Mouse (Mus musculus): ENCODE data around the gene Colec11.

The Colec11 gene

GRCm38 (mm10) chr12:28602259-28602658 is 20.9 kb downstream of the Colec11 start:
- DNase-seq (ENCODE audit: low spot score in 2 of 2) = no peak

- DNase-seq (ENCODE audit: low spot score in 2 of 2) = no peak
These were observed 24.6 kb downstream of the Colec11 start for GRCm38 (mm10) chr12:28598526-28598991.

- no peak for DNase-seq (ENCODE audit: low spot score in 2 of 2)
These were observed 25.1 kb downstream of the Colec11 start for GRCm38 (mm10) chr12:28598110-28598509.

- DNase-seq (ENCODE audit: low spot score in 2 of 2) = no peak
These were observed 25.5 kb downstream of the Colec11 start for GRCm38 (mm10) chr12:28597699-28598098.

GRCm38 (mm10) chr12:28596851-28597250 is 26.3 kb downstream of the Colec11 start:
- DNase-seq (ENCODE audit: low spot score in 2 of 2) = no peak

- no peak for DNase-seq (ENCODE audit: low spot score in 2 of 2)
These were observed 32.7 kb downstream of the Colec11 start for GRCm38 (mm10) chr12:28590428-28590827.

- peak; percentile 86 to 91 for DNase-seq (ENCODE audit: low spot score in 2 of 2)
These were observed 33.9 kb downstream of the Colec11 start for GRCm38 (mm10) chr12:28589090-28589868.

- DNase-seq (ENCODE audit: low spot score in 2 of 2) = peak; percentile 62 to 79
These were observed 35.2 kb downstream of the Colec11 start for GRCm38 (mm10) chr12:28587949-28588348.

- no peak for DNase-seq (ENCODE audit: low spot score in 2 of 2)
These were observed 39.1 kb downstream of the Colec11 start for GRCm38 (mm10) chr12:28584036-28584435.

GRCm38 (mm10) chr12:28582423-28582822 is 40.8 kb downstream of the Colec11 start, which contains the start of gene Allc:
TSS of gene Allc (minus strand) at chr12:28582523.
- DNase-seq (ENCODE audit: low spot score in 2 of 2) = no peak

- DNase-seq (ENCODE audit: low spot score in 2 of 2) = no peak
These were observed 44.0 kb downstream of the Colec11 start for GRCm38 (mm10) chr12:28579132-28579531.

GRCm38 (mm10) chr12:28578147-28578546 is 45.0 kb downstream of the Colec11 start:
- no peak for DNase-seq (ENCODE audit: low spot score in 2 of 2)

- DNase-seq (ENCODE audit: low spot score in 2 of 2) = no peak
These were observed 47.7 kb downstream of the Colec11 start for GRCm38 (mm10) chr12:28575366-28576070.

- no peak for DNase-seq (ENCODE audit: low spot score in 2 of 2)
These were observed 50.9 kb downstream of the Colec11 start for GRCm38 (mm10) chr12:28572241-28572640.

- no peak for DNase-seq (ENCODE audit: low spot score in 2 of 2)
These were observed 70.9 kb downstream of the Colec11 start, which contains the start of gene Dcdc2c for GRCm38 (mm10) chr12:28552299-28552698. TSS of gene Dcdc2c (minus strand) at chr12:28552399.

- DNase-seq (ENCODE audit: low spot score in 2 of 2) = no peak
These were observed 71.4 kb downstream of the Colec11 start for GRCm38 (mm10) chr12:28551775-28552174.

GRCm38 (mm10) chr12:28548887-28549286 is 74.3 kb downstream of the Colec11 start:
- DNase-seq (ENCODE audit: low spot score in 2 of 2) = no peak

All from frontal cortex, postnatal 14 days (tissue).